Mouse (Mus musculus): ENCODE data around the gene Kcnh5. TPM values are rescaled to one million over a fixed set of nuclear protein-coding genes. Genes with fewer than 3 reads are reported as not detected.

Kcnh5 gene
- polyA plus RNA-seq, 1 experiment from 2014 or later = 0.33 TPM

DNA sequence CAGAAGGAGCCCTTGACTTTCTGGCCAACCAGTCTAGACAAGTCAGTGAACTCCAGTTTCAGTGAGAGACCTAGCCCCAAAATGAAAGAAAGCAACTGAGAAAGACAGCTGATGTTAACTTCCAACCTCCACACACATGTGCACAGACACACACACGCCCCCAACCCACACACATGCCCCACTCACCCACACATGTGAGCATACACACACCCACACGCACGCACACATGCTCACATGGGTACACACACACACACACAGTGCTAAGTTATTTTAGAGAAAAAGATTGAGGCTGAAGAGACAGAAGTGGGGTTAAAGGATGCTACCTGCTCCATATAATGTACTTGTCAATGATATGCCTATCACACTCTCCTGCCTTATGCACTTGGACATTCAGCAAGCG is 327.2 kb downstream of the Kcnh5 start:
- H3K4me1 ChIP-seq (ENCODE audit: control insufficient read depth, insufficient read depth, low read length) = peaks cover 15% of the 10 kb centered on the region
- H3K9ac ChIP-seq (ENCODE audit: low read length) = no peak overlapping the region
- ATAC-seq (ENCODE audit: low FRiP score) (peak; percentile 49), DNase-seq (ENCODE audit: low spot score, missing footprints) (no peak)
- no peaks in the 10 kb centered on the region for H3K27me3 ChIP-seq (ENCODE audit: control insufficient read depth, insufficient read depth, low read length)
- H3K36me3 ChIP-seq (ENCODE audit: control insufficient read depth, insufficient read depth, low read length) = no peaks in the 10 kb centered on the region
- H3K4me2 ChIP-seq = no peak overlapping the region
- WGBS = 59% methylated on average over 4 of the region's 4 CpGs
- no peak overlapping the region for H3K4me3 ChIP-seq (ENCODE audit: low read depth, low read length)
- H3K9me3 ChIP-seq (ENCODE audit: control insufficient read depth, low read length) = no peaks in the 10 kb centered on the region
- H3K27ac ChIP-seq (ENCODE audit: low read depth, low read length) = no peak overlapping the region

DNA sequence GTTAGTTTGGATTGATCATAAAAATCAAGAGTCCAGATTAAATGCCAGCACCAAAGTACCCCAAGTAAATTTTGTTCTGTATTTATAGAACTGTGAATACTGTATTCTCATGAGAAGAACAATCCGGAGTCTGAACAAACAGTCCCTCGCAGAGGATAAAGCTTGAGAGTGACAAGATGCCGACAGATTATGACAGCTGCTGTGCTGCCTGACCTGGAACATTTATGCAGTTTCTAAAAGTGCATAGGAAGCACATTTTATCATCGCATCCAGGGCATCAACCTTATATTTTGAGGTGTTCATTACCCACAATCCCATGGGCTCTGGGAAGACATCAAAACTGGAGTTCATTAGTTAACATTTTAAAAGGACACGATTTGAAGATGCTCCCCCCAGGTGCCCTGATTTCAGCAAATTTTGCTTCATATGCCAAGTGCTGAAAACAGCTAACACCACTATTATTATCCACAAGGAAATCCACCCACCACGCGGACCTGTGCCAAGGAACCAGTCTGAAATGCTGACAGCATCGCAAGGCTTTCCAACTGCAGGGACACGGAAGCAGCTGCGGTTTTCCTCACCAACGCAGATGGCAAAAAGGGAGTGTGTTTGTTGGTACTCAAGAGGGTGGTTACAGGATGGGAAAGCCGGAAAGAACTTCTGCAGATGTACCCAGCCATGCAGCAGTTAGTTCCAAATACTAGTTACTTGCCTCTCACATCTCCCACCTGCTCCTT is 328.4 kb downstream of the Kcnh5 start:
- Histone ChIP-seq H3K4me3 (ENCODE audit: low read depth, low read length) (no peak overlapping the region), H3K9ac (ENCODE audit: low read length) (no peak overlapping the region), H3K27ac (ENCODE audit: low read depth, low read length) (no peak overlapping the region), H3K4me2 (no peak overlapping the region), H3K9me3 (ENCODE audit: control insufficient read depth, low read length) (no peaks in the 10 kb centered on the region), H3K36me3 (ENCODE audit: control insufficient read depth, insufficient read depth, low read length) (no peaks in the 10 kb centered on the region), H3K27me3 (ENCODE audit: control insufficient read depth, insufficient read depth, low read length) (no peaks in the 10 kb centered on the region), H3K4me1 (ENCODE audit: control insufficient read depth, insufficient read depth, low read length) (peaks cover 15% of the 10 kb centered on the region)
- WGBS = 88% methylated on average over 12 of the region's 12 CpGs
- ATAC-seq (ENCODE audit: low FRiP score) (no peak), DNase-seq (ENCODE audit: low spot score, missing footprints) (peak; percentile 62)

Other genes starting within 250 kb of the Kcnh5 start
- gene Rhoj, start 131.0 kb upstream of the Kcnh5 start, polyA plus RNA-seq (2014; fragmentation: Nextera tagmentation; extraction: Ambion mirVana) = 24.8 TPM in 2 replicates
- not detected in 2 replicates for gene Gphb5, start 239.4 kb upstream of the Kcnh5 start, polyA plus RNA-seq (2014; fragmentation: Nextera tagmentation; extraction: Ambion mirVana)

All from midbrain, embryonic 11.5 days (tissue).